Mouse (Mus musculus) layer of hippocampus, postnatal 10 days (tissue): Measurements from ENCODE around the gene Sh2b3. TPM values are rescaled to one million over a fixed set of nuclear protein-coding genes. Genes with fewer than 3 reads are reported as not detected.

Source experiments
- DNase-seq, 2 experiments: peaks; one replicate each; pipeline ENCODE4 v3.0.0; 2021; ENCODE audit warnings: low spot score in 2 of 2
- total RNA-seq, 2 experiments: library from RNA; stranded (reverse); gene quantifications; 2 replicates each; pipeline ENCODE4 v1.2.3; 2021

Sh2b3 gene
- total RNA-seq, 2 experiments from 2014 or later = 16.5 to 16.7 TPM

GRCm38 (mm10) chr5:121824121-121824520, 13.3 kb downstream of the Sh2b3 start:
- no peak for DNase-seq

- no peak for DNase-seq
These were observed 13.8 kb downstream of the Sh2b3 start for GRCm38 (mm10) chr5:121823668-121824067.

GRCm38 (mm10) chr5:121822786-121823505, 14.5 kb downstream of the Sh2b3 start:
- no peak for DNase-seq

DNA sequence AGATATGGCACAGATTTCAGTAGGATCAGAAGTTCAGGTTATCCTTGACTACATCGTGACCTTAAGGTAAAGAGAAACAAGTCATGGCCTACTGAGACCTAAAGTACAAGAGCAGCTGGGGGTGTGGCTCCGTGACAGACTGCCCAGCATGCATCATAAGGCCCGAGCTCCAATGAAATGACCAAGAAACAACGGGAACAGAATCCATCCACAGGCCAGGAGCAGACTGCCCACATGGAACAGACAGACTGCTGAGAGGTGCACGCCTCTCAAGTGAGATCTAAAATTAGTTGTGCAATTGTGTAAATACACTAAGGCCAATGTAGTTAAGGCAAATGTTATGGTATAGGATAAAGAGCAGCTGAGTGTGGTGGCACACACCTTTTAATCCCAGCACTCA, 15.9 kb downstream of the Sh2b3 start:
- no peak for DNase-seq

DNA sequence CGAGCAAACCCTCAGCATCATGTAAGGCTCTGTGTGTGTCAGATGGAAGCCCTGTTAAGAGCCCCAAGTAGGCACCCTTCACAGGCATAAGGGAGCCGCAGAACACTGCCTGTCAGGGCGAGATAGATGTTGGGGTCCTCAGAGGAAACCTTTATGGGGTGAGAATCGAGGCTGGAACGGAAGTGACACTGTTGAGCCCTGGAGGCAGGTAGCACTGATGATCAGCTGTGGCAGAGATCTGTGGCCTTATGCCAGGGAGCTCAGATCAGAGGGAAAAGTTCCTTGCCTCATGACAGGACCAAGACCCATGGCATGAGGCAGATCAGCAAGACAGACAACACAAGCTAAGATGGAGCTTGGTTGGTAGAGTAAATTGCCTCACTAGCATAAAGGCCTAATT, 16.3 kb downstream of the Sh2b3 start:
- DNase-seq = no peak

- DNase-seq = no peak
These were observed 16.8 kb downstream of the Sh2b3 start for GRCm38 (mm10) chr5:121820657-121821056.

DNA sequence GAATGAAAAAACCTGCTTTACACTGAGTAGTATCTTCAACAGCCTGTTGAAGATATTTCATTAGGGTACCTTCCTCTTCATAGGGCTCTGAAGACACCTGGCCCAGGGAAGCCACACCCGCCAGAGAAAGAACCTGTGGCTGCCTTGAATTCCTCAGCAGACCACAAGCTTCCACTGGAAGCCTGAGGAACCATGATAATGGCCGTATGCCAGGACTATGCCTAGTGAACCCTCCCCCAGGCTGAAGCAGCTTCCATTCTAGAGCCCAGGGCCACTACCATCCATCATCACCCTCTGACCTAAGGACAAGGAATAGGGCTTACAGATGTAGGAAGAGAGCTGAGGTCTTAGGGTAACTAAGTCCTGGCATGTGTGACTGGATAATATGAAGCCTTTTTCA, 17.3 kb downstream of the Sh2b3 start:
- DNase-seq = no peak

DNA sequence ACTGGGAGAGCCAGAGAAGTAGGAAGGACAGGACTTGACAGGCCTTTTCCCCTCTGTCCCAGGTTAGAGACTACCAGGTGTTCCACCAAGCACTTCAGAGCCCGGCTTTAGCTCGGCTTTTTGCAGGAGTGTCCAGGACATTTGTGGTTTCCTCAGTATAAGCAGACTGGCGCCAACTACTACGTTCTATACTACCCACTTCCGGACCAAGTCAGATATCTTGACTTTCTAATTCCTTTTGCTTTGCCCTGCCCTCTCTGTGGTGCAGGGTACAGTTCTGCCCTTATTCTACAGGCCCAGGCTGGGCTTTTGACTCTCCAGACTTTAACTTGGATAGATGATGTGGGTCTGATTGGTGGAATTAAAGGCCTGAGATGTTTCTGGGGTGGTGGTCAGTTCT, 17.9 kb downstream of the Sh2b3 start:
- no peak for DNase-seq

GRCm38 (mm10) chr5:121818862-121819261, 18.6 kb downstream of the Sh2b3 start:
- no peak for DNase-seq

DNA sequence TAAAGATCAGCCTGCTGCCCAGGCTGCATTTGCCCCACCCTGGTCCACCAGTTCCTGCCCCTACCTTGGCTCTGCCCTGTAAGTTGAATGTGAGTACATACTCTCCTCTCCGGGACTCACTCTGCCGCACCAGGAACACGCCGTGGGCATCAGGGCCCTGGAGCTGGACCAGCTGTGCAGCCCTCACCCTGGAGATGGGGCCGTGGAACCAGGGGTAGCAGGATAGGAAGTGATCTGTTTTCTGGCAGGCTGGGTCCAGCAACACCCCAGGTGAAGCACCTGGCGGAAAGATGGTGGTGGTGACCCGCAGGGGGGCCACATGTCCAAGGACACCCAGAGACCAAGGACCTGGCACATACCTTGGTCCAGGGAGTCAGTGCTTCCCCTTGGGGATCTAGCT, 19.0 kb downstream of the Sh2b3 start:
- DNase-seq = no peak

DNA sequence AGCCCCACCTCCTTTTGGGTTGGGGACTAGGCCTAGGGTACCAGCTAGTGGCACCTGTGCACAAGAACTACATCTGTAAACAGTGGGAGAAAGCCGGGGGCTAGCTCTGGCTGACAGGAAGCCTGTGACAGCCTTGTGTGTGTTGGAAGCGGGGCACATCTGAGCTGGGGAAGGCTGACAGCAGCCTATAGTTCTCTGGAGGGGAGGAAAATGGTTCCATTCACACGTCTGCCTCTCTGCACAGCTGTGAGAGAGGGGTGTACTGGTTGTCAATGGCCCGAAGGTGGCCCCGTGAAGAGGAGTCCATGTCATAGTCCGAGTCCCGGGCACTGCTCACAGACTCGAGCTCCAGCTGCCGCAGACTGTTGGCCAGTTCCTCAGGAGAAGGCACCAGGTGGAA, 19.9 kb downstream of the Sh2b3 start:
- no peak for DNase-seq

GRCm38 (mm10) chr5:121816611-121817010, 20.8 kb downstream of the Sh2b3 start:
- no peak for DNase-seq

DNA sequence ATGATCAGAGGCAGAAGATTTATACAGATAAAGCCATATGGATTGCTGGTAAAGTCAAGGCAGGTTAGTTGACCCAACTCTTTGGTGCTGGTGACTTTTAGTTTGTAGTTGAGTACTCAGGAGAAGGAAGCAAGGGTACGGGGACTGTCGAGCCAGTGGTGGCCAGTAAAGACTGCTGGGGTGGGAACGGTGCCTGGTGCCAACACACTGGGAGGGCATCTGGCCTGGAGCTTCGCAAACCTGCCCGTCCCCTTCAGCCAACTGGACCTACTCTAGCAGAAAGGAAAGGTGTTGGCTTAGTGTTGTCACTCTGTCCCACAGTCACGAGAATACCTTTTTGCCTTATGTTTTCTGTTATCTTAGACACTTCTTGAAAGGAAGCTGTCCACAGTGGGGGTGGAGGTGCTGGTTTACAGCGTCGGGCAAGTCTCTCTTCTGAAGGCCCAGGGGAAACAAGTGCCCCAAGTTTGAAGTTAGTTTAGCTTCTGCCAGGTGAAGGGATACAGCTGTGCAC, 21.5 kb downstream of the Sh2b3 start:
- no peak for DNase-seq

GRCm38 (mm10) chr5:121815067-121815466, 22.4 kb downstream of the Sh2b3 start:
- peak; percentile 41 to 68 for DNase-seq

- DNase-seq = peak in 1 of 2 experiments; percentile 6
These were observed 23.7 kb downstream of the Sh2b3 start for GRCm38 (mm10) chr5:121813744-121814143.

- peak in 1 of 2 experiments; percentile 4 for DNase-seq
These were observed 24.8 kb downstream of the Sh2b3 start for GRCm38 (mm10) chr5:121812526-121813243.

DNA sequence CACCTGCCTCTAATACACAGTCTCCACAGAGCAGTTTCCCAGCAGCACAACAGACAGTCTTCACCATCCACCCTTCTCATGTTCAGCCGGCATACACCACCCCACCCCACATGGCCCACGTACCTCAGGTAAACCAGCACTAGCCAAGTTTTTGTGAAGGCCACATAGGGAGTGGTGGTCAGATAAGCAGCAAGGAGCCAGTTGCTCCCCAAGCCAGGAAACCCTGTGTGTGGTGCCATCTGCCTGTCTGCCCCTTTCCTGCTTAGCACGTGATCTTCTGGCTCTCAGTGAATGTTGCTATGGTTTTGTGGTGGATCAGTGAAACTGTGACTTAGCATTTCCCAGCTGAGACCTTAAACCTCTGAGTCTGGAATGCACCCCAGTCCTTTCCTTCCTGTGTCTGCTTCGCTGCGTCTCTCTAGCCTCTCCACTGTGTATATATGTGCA, 25.9 kb downstream of the Sh2b3 start:
- DNase-seq = peak in 1 of 2 experiments; percentile 15

DNA sequence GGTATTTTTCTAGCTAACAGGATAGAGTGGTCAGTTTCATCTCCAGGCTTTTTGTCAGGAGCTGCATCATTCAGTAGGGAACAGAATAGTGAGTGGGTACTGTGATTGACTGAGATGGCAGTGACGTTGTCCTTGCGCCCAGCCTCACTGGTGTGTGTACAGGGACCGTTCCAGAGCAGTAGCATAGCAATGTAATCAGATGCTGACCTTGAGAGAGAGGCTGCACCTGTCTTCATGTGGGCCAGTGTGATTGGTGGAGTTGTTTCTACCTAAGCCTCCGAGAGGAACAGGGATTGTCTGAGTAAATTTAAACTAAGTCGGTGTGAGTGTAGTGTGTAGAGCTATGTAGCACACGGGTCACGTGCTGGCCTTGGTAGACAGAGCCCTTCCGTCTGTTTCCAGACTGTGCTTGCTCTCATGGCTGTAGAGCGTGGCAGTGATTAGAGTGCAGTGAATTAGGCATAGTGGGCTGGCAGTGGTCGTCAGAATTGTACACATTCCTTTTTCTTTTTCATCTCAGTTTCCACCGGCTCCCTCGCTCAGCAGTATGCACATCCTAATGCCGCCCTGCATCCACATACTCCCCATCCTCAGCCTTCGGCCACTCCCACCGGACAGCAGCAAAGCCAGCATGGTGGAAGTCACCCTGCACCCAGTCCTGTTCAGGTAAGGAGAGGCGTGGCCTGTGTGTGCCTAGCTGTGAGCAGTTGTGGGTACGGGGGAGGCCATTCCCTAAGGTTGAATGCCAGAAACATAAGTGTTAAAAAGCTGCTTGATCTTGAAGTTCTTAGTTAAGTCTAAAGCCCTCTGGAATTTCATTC, 26.9 kb downstream of the Sh2b3 start:
- DNase-seq = peak in 1 of 2 experiments; percentile 4

DNA sequence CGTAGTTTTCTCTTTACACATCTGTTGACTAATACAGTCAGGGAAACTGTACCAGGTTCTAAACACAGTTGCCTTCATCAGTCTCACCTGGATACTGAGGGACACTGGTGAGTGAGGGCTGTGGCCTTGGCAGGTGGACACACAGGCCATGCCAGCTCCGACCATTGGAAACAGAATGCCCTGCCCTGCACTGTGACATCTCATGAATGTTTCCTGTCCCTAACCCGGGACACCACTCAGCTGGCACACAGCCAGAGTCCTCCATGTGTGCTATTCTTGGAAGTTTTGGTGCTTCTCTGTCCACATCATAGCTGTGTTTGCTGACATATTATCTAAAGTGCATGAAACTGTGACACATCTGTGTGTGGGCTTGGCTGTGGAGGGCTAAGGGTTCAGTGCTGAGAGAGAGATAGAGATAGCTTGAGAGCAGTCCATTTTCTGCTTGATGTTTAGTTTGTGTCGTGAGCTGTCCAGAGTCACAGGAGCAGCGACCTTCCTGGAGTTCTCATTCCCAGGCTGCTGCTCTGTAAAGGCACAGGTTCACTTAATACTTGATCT, 27.7 kb downstream of the Sh2b3 start:
- DNase-seq = peak in 1 of 2 experiments; percentile 5

- no peak for DNase-seq
These were observed 29.2 kb downstream of the Sh2b3 start for GRCm38 (mm10) chr5:121808202-121808601.

DNA sequence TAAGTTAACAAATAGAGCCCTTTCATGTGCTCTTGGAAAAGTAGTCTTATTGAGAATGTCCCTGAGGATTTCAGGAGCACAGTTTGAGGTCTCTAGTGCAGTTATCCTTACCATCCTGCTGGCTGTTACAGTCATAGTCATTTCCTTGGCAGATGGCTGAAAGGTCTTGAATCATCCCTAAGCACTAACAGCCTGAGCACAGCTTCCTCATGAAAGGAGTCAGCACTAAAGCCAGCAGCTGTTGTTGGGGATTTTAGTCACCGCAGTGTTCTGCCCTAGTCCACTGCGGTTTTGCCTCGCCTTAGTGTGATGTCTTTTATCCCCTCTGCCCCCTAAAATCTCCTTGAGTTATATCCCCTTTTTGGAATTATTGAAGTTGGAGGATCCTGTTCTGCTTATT, 30.3 kb downstream of the Sh2b3 start:
- peak in 1 of 2 experiments; percentile 3 for DNase-seq
